Mouse (Mus musculus) brain, embryonic 14.5 days (tissue): ENCODE results near the gene Rnf126. TPM values are rescaled to one million over a fixed set of nuclear protein-coding genes. Genes with fewer than 3 reads are reported as not detected.

Experiments used
- DNase-seq: peaks from one replicate; pipeline ENCODE4 v3.0.0-alpha.2; 2011; ENCODE audit warnings: low read depth
- CTCF ChIP-seq: fragments of 200-500 bp; IDR thresholded peaks from 2 replicates; pipeline ENCODE4 v1.5.1; 2012; ENCODE audit warnings: inconsistent platforms, mild to moderate bottlenecking, moderate library complexity, borderline replicate concordance; ENCODE audit not compliant: insufficient read depth, insufficient read length; ENCODE audit errors: extremely low read depth
- POLR2A ChIP-seq: fragments of 200-500 bp; IDR thresholded peaks from 2 replicates; pipeline ENCODE4 v1.6.1; 2012; ENCODE audit warnings: mild to moderate bottlenecking, inconsistent platforms, borderline replicate concordance; ENCODE audit not compliant: poor library complexity, insufficient read depth, insufficient read length, severe bottlenecking; ENCODE audit errors: extremely low read depth
- polyA plus RNA-seq: library from polyadenylated mRNA; depleted of rRNA; stranded (reverse); fragments of >200 nt; gene quantifications from 2 replicates; pipeline ENCODE4 v1.2.3, GENCODE M21; 2012

Gene Rnf126
- polyA plus RNA-seq, 1 experiment = 157 TPM

- DNase-seq = no peak
- TF ChIP-seq POLR2A (no peak), CTCF (no peak)
Measured at GRCm38 (mm10) chr10:79748496-79748895, 18.3 kb downstream of the Rnf126 start.

- TF ChIP-seq CTCF (no peak), POLR2A (no peak)
- DNase-seq = no peak
Measured at GRCm38 (mm10) chr10:79746774-79747151, 20.0 kb downstream of the Rnf126 start.

GRCm38 (mm10) chr10:79745898-79746773, 20.6 kb downstream of the Rnf126 start, which contains the start of gene Polrmt:
Gene Polrmt, minus strand, starts transcription at chr10:79746581.
- DNase-seq = peak; percentile 99
- peak; percentile 40; the same call in 1 of the 2 replicates for TF ChIP-seq CTCF
- peak; percentile 90 for TF ChIP-seq POLR2A

GRCm38 (mm10) chr10:79745411-79745810, 21.3 kb downstream of the Rnf126 start:
- no peak for DNase-seq
- TF ChIP-seq POLR2A = no peak

GRCm38 (mm10) chr10:79743650-79744365, 22.9 kb downstream of the Rnf126 start:
- DNase-seq = no peak
- TF ChIP-seq POLR2A (no peak), CTCF (no peak)

GRCm38 (mm10) chr10:79743161-79743560, 23.6 kb downstream of the Rnf126 start:
- TF ChIP-seq POLR2A (no peak), CTCF (no peak)
- no peak for DNase-seq

- DNase-seq = no peak
- TF ChIP-seq CTCF (peak; percentile 37), POLR2A (no peak)
Measured at GRCm38 (mm10) chr10:79740863-79741262, 25.9 kb downstream of the Rnf126 start.

GRCm38 (mm10) chr10:79739234-79739633, 27.5 kb downstream of the Rnf126 start:
- TF ChIP-seq POLR2A (no peak), CTCF (no peak)
- no peak for DNase-seq

- no peak for DNase-seq
- TF ChIP-seq CTCF (peak; percentile 57), POLR2A (no peak)
Measured at GRCm38 (mm10) chr10:79738259-79738658, 28.5 kb downstream of the Rnf126 start.

GRCm38 (mm10) chr10:79736706-79737105, 30.0 kb downstream of the Rnf126 start:
- DNase-seq = no peak
- TF ChIP-seq CTCF (no peak), POLR2A (no peak)

- no peak for TF ChIP-seq CTCF
- TF ChIP-seq POLR2A = no peak
- DNase-seq = no peak
Measured at GRCm38 (mm10) chr10:79735361-79735760, 31.4 kb downstream of the Rnf126 start.

- no peak for DNase-seq
- TF ChIP-seq CTCF (no peak), POLR2A (no peak)
Measured at GRCm38 (mm10) chr10:79733847-79734246, 32.9 kb downstream of the Rnf126 start.

GRCm38 (mm10) chr10:79732500-79732899, 34.3 kb downstream of the Rnf126 start:
- no peak for DNase-seq
- peak; percentile 52; the same call in 1 of the 2 replicates for TF ChIP-seq CTCF
- no peak for TF ChIP-seq POLR2A

- TF ChIP-seq POLR2A (no peak), CTCF (no peak)
- no peak for DNase-seq
Measured at GRCm38 (mm10) chr10:79729357-79729965, 37.3 kb downstream of the Rnf126 start.
